Mouse (Mus musculus): ENCODE results near the gene Zscan21.

- no peak for TF ChIP-seq CTCF (IDR thresholded peaks at IDR 0.05; ENCODE audit: low read depth, low read length)
- TF ChIP-seq TAL1 (conservative IDR thresholded peaks at IDR 0.05; ENCODE audit: low read depth, low read length), result no peak
Measured at GRCm38 (mm10) chr5:138163046-138163445, 46.3 kb downstream of the Zscan21 start.

All from G1E (cell line).